Mouse (Mus musculus): ENCODE results near the gene Tut1. TPM values are rescaled to one million over a fixed set of nuclear protein-coding genes. Genes with fewer than 3 reads are reported as not detected.

The Tut1 gene
- polyA plus RNA-seq, 1 experiment from 2014 or later: 24.2 TPM

DNA sequence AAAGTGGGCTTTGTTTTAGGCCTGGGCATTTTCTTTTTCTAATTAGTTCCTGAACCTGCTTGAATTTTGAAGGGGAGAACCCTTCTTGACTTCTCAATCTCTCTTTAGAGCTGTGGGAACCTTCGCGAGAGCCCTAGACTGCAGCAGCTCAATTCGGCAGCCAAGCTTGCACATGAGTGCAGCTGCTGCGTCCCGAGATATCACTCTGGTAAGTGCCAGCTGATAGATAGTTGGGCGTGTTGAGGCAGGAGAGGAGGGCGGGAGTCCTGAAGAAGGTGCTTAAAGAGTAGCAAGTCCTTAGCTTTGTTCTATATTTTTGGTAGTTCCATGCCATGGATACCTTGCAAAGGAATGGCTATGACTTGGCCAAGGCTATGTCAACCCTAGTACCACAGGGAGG lies 6.7 kb upstream of the Tut1 start:
- H3K27me3 ChIP-seq (replicated peaks; ENCODE audit: control insufficient read depth, insufficient read depth, low read length): no peaks in the 10 kb centered on the region
- DNase-seq (ENCODE audit: low spot score): no peak
- no peak overlapping the region for H3K4me3 ChIP-seq (ENCODE audit: low read depth, low read length)
- ATAC-seq: no peak
- no peaks in the 10 kb centered on the region for H3K9me3 ChIP-seq (replicated peaks; ENCODE audit: control insufficient read depth, low read length)
- H3K9ac ChIP-seq (ENCODE audit: low read length): no peak overlapping the region
- 95% methylated on average over 7 of the region's 7 CpGs for WGBS
- H3K36me3 ChIP-seq (ENCODE audit: control insufficient read depth, insufficient read depth, low read length): peaks cover 76% of the 10 kb centered on the region
- H3K27ac ChIP-seq (ENCODE audit: low read depth, low read length): no peak overlapping the region
- no peak overlapping the region for H3K4me2 ChIP-seq (ENCODE audit: low read length)
- H3K4me1 ChIP-seq (ENCODE audit: control insufficient read depth, insufficient read depth, low read length): peaks cover 21% of the 10 kb centered on the region

DNA sequence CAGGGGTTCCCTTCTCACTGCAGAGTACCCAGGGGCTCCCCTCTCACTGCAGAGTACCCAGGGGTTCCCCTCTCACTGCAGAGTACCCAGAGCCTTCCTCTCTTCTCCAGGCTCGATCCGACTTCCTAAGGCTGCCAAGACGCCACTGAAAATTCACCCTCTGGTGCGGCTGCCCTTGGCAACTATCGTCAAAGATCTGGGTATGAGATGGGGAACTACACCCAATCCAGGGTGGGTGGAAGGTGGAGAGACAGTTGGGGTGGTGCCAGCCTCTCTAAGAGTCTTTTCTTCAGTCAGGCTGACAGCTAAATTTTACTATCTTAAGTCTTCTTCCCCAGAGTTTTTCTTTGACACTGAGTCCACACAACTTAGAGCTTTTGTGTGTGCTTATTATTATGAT lies 3.5 kb upstream of the Tut1 start:
- Histone ChIP-seq H3K4me3 (ENCODE audit: low read depth, low read length) (no peak overlapping the region), H3K27ac (ENCODE audit: low read depth, low read length) (no peak overlapping the region), H3K36me3 (ENCODE audit: control insufficient read depth, insufficient read depth, low read length) (peaks cover 72% of the 10 kb centered on the region), H3K9ac (ENCODE audit: low read length) (no peak overlapping the region), H3K27me3 (replicated peaks; ENCODE audit: control insufficient read depth, insufficient read depth, low read length) (no peaks in the 10 kb centered on the region), H3K4me1 (ENCODE audit: control insufficient read depth, insufficient read depth, low read length) (peaks cover 19% of the 10 kb centered on the region), H3K4me2 (ENCODE audit: low read length) (no peak overlapping the region), H3K9me3 (replicated peaks; ENCODE audit: control insufficient read depth, low read length) (no peaks in the 10 kb centered on the region)
- DNase-seq (ENCODE audit: low spot score) (no peak), ATAC-seq (no peak)
- WGBS: 93% methylated on average over 5 of the region's 5 CpGs

- Histone ChIP-seq H3K9ac (ENCODE audit: low read length) (peak overlapping the region; percentile 66), H3K9me3 (replicated peaks; ENCODE audit: control insufficient read depth, low read length) (no peaks in the 10 kb centered on the region)
Observed at GRCm38 (mm10) chr19:8952241-8952640, 1.4 kb upstream of the Tut1 start.

DNA sequence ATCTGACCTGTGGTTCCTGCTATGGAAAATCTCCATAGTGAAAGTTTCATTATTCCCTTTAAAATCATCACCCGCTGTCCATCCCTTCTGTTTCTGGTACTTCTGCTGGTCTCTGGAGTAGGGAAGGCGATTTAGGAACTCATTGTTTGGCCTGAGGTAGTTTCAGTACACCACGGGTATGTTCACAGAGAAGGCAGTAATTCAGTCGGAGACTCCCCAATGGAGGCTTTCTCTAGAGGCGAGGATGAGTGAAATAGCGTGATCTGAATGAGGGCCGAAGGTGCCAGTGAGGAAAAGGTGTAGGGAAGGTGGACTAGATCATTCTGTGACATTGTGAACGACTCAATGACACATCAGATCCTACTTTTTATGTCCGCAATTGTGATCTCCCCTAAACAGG lies 524 bp downstream of the Tut1 start:
- H3K27ac ChIP-seq (ENCODE audit: low read depth, low read length): peak overlapping the region; percentile 98
- peak overlapping the region; percentile 74 for H3K9ac ChIP-seq (ENCODE audit: low read length)
- ATAC-seq: no peak
- no peak for DNase-seq (ENCODE audit: low spot score)
- WGBS: 5% methylated on average over 9 of the region's 9 CpGs
- H3K36me3 ChIP-seq (ENCODE audit: control insufficient read depth, insufficient read depth, low read length): peaks cover 61% of the 10 kb centered on the region
- peaks cover 18% of the 10 kb centered on the region for H3K4me1 ChIP-seq (ENCODE audit: control insufficient read depth, insufficient read depth, low read length)
- peak overlapping the region; percentile 87 for H3K4me2 ChIP-seq (ENCODE audit: low read length)
- H3K9me3 ChIP-seq (replicated peaks; ENCODE audit: control insufficient read depth, low read length): no peaks in the 10 kb centered on the region
- no peaks in the 10 kb centered on the region for H3K27me3 ChIP-seq (replicated peaks; ENCODE audit: control insufficient read depth, insufficient read depth, low read length)
- peak overlapping the region; percentile 69 for H3K4me3 ChIP-seq (ENCODE audit: low read depth, low read length)

More at GRCm38 (mm10) chr19:8952241-8952640, 1.4 kb upstream of the Tut1 start:
- H3K4me3 ChIP-seq (ENCODE audit: low read depth, low read length): no peak overlapping the region
- ATAC-seq (peak; percentile 31), DNase-seq (ENCODE audit: low spot score) (peak; percentile 73)
- 38% methylated on average over 9 of the region's 9 CpGs for WGBS
- H3K4me2 ChIP-seq (ENCODE audit: low read length): peak overlapping the region; percentile 68
- peaks cover 18% of the 10 kb centered on the region for H3K4me1 ChIP-seq (ENCODE audit: control insufficient read depth, insufficient read depth, low read length)
- H3K27ac ChIP-seq (ENCODE audit: low read depth, low read length): peak overlapping the region; percentile 98
- H3K36me3 ChIP-seq (ENCODE audit: control insufficient read depth, insufficient read depth, low read length): peaks cover 68% of the 10 kb centered on the region
- H3K27me3 ChIP-seq (replicated peaks; ENCODE audit: control insufficient read depth, insufficient read depth, low read length): no peaks in the 10 kb centered on the region

GRCm38 (mm10) chr19:8962256-8962655 lies 8.6 kb downstream of the Tut1 start:
- no peak overlapping the region for H3K27ac ChIP-seq (ENCODE audit: low read depth, low read length)
- H3K4me1 ChIP-seq (ENCODE audit: control insufficient read depth, insufficient read depth, low read length): peaks cover 8% of the 10 kb centered on the region
- no peak for ATAC-seq
- no peaks in the 10 kb centered on the region for H3K9me3 ChIP-seq (replicated peaks; ENCODE audit: control insufficient read depth, low read length)
- no peak overlapping the region for H3K9ac ChIP-seq (ENCODE audit: low read length)
- WGBS: 83% methylated on average over 2 of the region's 2 CpGs
- no peak for DNase-seq (ENCODE audit: low spot score)
- H3K4me2 ChIP-seq (ENCODE audit: low read length): no peak overlapping the region
- no peak overlapping the region for H3K4me3 ChIP-seq (ENCODE audit: low read depth, low read length)
- no peaks in the 10 kb centered on the region for H3K27me3 ChIP-seq (replicated peaks; ENCODE audit: control insufficient read depth, insufficient read depth, low read length)
- peaks cover 81% of the 10 kb centered on the region for H3K36me3 ChIP-seq (ENCODE audit: control insufficient read depth, insufficient read depth, low read length)

- Histone ChIP-seq H3K36me3 (ENCODE audit: control insufficient read depth, insufficient read depth, low read length) (peaks cover 73% of the 10 kb centered on the region), H3K4me1 (ENCODE audit: control insufficient read depth, insufficient read depth, low read length) (peaks cover 10% of the 10 kb centered on the region), H3K4me2 (ENCODE audit: low read length) (no peak overlapping the region), H3K27me3 (replicated peaks; ENCODE audit: control insufficient read depth, insufficient read depth, low read length) (no peaks in the 10 kb centered on the region), H3K9me3 (replicated peaks; ENCODE audit: control insufficient read depth, low read length) (no peaks in the 10 kb centered on the region), H3K4me3 (ENCODE audit: low read depth, low read length) (no peak overlapping the region), H3K9ac (ENCODE audit: low read length) (no peak overlapping the region), H3K27ac (ENCODE audit: low read depth, low read length) (no peak overlapping the region)
- WGBS: 93% methylated on average over 11 of the region's 11 CpGs
- no peak for ATAC-seq
- DNase-seq (ENCODE audit: low spot score): no peak
Observed at GRCm38 (mm10) chr19:8965075-8965474, 11.4 kb downstream of the Tut1 start.

DNA sequence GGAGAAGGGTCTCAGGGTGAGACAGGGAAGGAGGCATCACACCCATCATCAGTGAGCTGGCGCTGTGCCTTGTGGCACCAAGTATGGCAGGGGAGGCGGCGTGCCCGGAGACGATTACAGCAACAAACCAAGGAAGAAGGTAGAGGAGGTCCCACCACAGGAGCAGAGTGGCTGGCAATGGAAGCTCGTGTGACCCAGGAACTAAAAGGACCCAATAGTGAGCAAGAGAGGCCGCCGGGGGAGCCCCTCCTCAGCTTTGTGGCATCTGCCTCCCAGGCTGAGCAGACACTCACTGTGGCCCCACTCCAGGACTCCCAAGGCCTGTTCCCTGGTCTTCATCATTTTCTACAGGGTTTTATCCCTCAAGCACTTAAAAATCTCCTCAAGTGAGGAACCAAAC lies 12.1 kb downstream of the Tut1 start:
- ATAC-seq (no peak), DNase-seq (ENCODE audit: low spot score) (no peak)
- WGBS: 78% methylated on average over 8 of the region's 8 CpGs
- Histone ChIP-seq H3K4me3 (ENCODE audit: low read depth, low read length) (peak overlapping the region; percentile 80; the same call in 1 of the 2 replicates), H3K9me3 (replicated peaks; ENCODE audit: control insufficient read depth, low read length) (no peaks in the 10 kb centered on the region), H3K4me1 (ENCODE audit: control insufficient read depth, insufficient read depth, low read length) (peaks cover 10% of the 10 kb centered on the region), H3K27ac (ENCODE audit: low read depth, low read length) (no peak overlapping the region; the same call in 1 of the 2 replicates), H3K27me3 (replicated peaks; ENCODE audit: control insufficient read depth, insufficient read depth, low read length) (no peaks in the 10 kb centered on the region), H3K9ac (ENCODE audit: low read length) (peak overlapping the region; percentile 62; the same call in 1 of the 2 replicates), H3K36me3 (ENCODE audit: control insufficient read depth, insufficient read depth, low read length) (peaks cover 73% of the 10 kb centered on the region), H3K4me2 (ENCODE audit: low read length) (peak overlapping the region; percentile 60)

- Histone ChIP-seq H3K9me3 (replicated peaks; ENCODE audit: control insufficient read depth, low read length) (no peaks in the 10 kb centered on the region), H3K4me2 (ENCODE audit: low read length) (peak overlapping the region; percentile 60), H3K36me3 (ENCODE audit: control insufficient read depth, insufficient read depth, low read length) (peaks cover 74% of the 10 kb centered on the region), H3K4me3 (ENCODE audit: low read depth, low read length) (peak overlapping the region; percentile 80), H3K27me3 (replicated peaks; ENCODE audit: control insufficient read depth, insufficient read depth, low read length) (no peaks in the 10 kb centered on the region), H3K4me1 (ENCODE audit: control insufficient read depth, insufficient read depth, low read length) (peaks cover 10% of the 10 kb centered on the region), H3K27ac (ENCODE audit: low read depth, low read length) (peak overlapping the region; percentile 83), H3K9ac (ENCODE audit: low read length) (peak overlapping the region; percentile 62)
- DNase-seq (ENCODE audit: low spot score): no peak
- ATAC-seq: no peak
- 48% methylated on average over 5 of the region's 5 CpGs for WGBS
Observed at GRCm38 (mm10) chr19:8966198-8966589, 12.5 kb downstream of the Tut1 start.

GRCm38 (mm10) chr19:8966590-8967372 lies 13.1 kb downstream of the Tut1 start, which contains the start of gene Eef1g:
Gene Eef1g, plus strand, starts transcription at chr19:8967041.
- peak within 1 kb of the TSS; percentile 80 for H3K4me3 ChIP-seq (ENCODE audit: low read depth, low read length)
- WGBS: under 1% methylated on average over 52 of the region's 52 CpGs
- H3K9ac ChIP-seq (ENCODE audit: low read length): peak within 1 kb of the TSS; percentile 92
- no peaks in the 10 kb centered on the region for H3K27me3 ChIP-seq (replicated peaks; ENCODE audit: control insufficient read depth, insufficient read depth, low read length)
- H3K27ac ChIP-seq (ENCODE audit: low read depth, low read length): peak within 1 kb of the TSS; percentile 83
- peak; percentile 100 for DNase-seq (ENCODE audit: low spot score)
- ATAC-seq: peak; percentile 99
- H3K36me3 ChIP-seq (ENCODE audit: control insufficient read depth, insufficient read depth, low read length): peaks cover 74% of the 10 kb centered on the region
- H3K4me2 ChIP-seq (ENCODE audit: low read length): peak within 1 kb of the TSS; percentile 85
- H3K9me3 ChIP-seq (replicated peaks; ENCODE audit: control insufficient read depth, low read length): no peaks in the 10 kb centered on the region
- H3K4me1 ChIP-seq (ENCODE audit: control insufficient read depth, insufficient read depth, low read length): peaks cover 10% of the 10 kb centered on the region
